Mouse (Mus musculus) layer of hippocampus, postnatal 14 days (tissue): ENCODE results near the gene Phf13. TPM values are rescaled to one million over a fixed set of nuclear protein-coding genes. Genes with fewer than 3 reads are reported as not detected.
"Not testable (repeated sequence)": the region's sequence is repeated elsewhere in the genome, so short reads cannot be mapped to it uniquely, and the experiment has no call there.

Experiments used
- DNase-seq, 2 experiments: peaks; one replicate each; pipeline ENCODE4 v3.0.0; 2021 to 2022; ENCODE audit warnings: low spot score in 2 of 2, mixed read lengths in 1 of 2
- long read RNA-seq, 2 experiments: library from polyadenylated mRNA; stranded (forward); transcript quantifications; one replicate each; pipeline ENCODE4 v2.0.0; 2021
- total RNA-seq, 2 experiments: library from RNA; stranded (reverse); gene quantifications; 2 replicates each; pipeline ENCODE4 v1.2.3; 2021

Gene Phf13
- 10 to 100 TPM; 11.8 to 13.3 TPM for total RNA-seq
- long read RNA-seq, experiment 1, partial matches to known transcripts = 2 of 5 reads
- long read RNA-seq, experiment 1, other reads (novel, unspliced or antisense) = 0 of 5 reads
- long read RNA-seq, experiment 2, partial matches to known transcripts = 1 of 5 reads
- long read RNA-seq, experiment 2, other reads (novel, unspliced or antisense) = 0 of 5 reads

DNA sequence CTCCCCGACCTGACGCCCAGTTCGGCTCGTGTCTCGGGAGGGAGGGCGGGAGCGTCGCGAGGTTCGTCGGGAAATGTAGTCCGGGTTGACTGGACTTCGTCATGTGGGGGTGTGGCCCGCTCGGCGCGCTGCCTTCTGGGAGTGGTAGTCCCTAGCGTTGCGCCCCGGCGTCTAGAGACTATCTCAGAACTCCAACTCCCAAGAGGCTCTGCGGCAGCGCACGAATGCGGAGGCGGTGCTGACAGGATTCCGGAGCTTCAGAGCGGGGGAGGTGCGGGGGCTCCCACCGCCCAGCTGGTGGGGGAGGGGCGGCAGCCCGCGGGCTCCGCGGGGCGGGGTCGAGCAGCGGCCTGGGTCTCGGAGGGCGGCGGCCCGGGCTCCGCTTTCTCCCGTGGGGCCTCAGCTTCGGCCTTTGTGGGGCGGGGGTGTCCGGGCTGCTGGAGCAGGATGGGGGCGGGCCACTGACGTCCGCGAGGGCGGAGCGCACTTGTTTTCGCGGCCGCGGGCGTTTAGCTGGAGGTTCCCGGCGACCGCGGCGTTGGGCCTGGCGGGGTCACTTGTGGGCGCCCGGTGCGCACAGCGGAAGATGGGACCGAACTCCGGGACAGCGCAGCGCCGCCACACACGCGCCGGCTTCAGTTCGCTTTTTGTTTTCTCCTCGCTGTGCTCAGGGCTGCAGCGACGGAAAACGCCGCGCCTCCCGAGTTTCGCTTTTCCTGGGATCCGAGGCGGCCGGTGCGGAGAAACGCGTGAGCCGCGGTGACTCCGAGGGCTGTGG lies at the start of gene Phf13:
TSS of gene Phf13 (minus strand) at position 86 of the 778 bp plus-strand sequence.
- DNase-seq = peak; percentile 98 to 99

DNA sequence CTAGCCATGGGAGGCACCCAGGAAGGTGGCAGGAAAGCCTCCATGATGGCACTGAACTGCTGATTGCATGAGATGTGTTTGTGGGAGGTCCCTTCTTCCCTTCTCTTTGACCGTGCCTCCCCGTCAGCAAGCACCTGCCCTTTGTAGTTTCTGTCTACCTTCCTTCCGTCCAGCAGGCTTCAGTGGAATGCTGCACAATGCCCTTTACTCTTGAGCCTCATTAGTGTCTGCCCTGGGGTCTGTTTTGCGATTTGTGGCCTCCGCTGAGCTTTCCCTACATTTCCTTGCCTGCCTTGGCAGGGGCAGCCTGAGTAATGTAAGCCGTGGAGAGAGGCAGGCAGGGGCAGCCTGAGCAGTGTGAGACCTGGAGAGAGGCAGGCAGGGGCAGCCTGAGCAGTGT lies 48.6 kb upstream of the Phf13 start:
- no peak for DNase-seq

DNA sequence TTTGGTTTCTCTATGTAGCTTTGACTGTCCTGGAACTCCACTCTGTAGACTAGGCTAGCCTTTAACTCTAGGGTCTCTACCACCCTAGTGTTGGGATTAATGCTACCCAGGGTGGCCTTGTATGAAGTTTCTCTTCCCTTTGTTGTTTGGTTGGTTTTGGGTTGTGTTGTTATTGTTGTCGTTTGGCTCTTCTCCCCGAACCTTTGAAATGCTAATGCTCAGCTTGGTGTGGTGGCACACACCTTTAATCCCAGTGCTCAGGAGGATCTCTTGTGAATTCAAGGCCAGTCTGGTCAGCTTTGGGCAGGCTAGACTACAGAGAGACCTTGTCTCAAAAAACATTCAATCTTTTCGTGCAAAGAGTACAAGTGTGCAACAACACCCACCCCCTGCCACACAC lies 47.1 kb upstream of the Phf13 start:
- DNase-seq = no peak

DNA sequence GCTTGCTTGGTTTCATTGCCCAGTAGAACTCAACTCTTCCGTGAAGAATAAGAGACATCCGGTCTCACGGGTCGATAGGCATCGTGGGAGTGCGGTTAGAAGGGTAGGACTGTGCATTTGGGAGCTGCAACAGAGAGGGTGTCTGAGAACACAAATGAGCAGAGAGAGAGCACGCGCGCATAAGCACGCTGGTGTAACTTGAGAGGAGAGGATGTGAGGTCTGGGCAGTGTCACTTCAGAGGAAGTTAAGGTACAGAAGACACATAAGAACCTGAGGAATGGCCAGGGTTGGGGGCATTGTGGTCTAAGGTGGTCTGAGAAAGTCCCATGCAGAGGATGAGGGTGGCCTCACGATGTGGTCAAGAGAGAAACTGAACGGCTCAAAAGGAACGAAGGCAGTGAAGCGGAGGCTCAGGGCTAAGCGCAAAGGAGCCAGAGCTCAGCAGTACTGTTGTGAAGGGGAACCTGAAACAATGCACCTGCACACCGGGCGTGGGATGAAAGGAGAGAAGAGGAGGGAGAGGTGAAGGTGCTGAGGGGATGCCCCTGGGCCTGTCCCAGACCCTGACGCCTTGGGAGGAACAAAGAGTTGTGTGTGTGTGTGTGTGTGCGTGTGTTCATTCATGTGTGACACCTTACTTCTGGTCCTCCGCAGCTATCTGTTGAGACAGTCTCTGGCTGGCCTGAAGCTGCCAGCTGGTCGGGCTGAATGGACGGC lies 46.0 kb upstream of the Phf13 start:
- no peak for DNase-seq

DNA sequence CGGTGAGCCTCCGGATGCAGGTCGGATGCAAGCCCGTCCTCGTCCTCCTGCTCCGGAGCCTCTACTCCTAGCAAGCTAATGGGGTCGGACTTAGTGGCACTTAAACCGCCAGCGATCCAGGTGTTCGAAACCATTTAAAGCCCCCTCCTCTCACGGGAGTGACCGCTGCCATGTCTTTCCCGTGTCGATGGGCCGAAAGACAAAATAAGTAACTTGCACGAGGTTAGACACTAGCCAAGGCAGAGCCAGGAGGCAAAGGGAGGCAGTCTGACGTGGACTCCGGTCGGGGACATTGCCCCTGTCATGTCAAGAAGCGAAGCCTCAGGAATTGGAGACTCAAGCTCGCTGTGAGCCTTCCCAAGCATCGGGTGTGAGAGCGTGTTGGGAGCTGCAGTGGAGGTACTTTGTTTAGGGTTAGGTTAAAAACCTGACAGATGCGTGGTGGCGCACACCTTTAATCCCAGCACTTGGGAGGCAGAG lies 43.8 kb upstream of the Phf13 start:
- no peak for DNase-seq

DNA sequence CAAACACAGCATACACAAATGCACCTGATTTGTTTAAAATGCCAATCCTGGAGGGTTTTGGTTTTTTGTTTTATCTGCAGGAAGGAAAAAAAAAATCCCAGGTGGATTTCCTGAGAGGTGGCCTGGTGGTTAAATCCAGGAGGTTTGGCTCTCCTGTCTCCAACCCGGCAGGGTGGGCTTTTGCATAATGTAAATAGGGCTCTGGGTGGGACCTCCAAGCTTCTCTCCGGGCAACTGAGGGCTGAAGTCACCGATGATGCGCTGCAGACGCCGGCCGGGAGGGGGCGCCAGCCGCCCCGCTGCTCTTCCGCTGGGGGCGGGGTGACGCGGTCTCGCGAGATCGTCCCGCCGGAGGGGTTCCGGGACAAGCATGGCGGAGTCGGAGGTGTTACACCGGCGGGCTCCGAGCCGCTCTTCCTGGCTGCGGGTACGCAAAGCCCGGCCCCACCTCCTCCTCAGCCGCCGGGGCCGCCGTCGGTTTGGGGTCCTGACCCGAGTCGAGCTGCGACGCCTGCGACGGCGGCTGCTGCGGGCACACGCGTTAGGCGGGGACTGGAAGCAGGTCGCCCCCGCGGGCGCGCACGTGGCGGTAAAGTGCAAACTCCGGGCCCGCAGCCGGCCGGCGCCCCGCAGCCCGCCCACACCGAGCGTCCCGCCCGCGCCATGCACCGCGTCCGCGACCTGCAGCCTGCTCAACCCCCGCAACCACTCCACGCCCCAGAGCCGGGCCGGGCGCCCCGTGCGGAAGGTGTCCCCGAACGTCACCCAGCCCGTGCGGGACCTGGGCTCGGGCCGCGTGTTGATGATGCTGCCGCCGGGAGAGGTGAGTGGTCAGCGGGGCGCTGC lies 43.1 kb upstream of the Phf13 start, which contains the start of gene Nol9:
TSS of gene Nol9 (plus strand) at position 337 of the 846 bp plus-strand sequence.
- peak; percentile 91 to 95 for DNase-seq

DNA sequence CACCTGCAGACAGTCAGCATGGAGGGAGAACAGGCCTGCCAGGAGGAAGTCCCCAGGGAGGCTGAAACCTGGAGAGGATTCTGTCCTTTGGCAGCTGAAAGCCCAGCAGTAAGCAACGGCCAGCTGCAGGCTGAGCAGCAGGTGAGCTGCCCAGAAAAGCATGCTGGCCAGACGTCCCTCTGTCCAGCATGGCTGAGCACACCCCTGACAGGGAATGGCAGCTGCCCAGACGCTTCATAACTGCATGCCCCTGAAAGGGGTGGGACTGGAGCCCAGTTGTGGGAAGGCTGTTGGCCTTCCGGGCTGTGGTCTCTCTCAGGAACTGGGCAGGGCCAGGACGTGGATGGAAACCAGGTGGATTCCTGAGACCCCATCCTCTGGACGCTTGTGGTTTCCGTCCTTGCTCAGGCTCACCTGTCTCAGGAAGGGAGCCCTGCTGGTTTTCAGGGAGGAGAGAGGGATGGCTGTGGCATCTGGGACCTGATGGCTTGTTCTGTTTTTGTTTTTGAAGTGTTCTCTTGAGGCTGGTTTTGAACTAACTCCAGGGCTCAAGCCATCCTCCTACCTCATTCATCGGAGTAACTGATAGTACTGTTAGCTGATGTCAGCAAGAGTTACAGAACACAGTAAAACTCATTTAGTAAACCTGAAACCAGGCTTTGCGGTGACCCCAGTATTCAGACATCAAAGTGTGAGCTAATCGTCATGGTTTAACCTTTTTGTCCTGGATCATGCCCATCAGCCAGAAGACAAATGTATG lies 42.3 kb upstream of the Phf13 start, which contains the start of gene Tas1r1:
TSS of gene Tas1r1 (minus strand) at position 344 of the 760 bp plus-strand sequence.
- no peak for DNase-seq

DNA sequence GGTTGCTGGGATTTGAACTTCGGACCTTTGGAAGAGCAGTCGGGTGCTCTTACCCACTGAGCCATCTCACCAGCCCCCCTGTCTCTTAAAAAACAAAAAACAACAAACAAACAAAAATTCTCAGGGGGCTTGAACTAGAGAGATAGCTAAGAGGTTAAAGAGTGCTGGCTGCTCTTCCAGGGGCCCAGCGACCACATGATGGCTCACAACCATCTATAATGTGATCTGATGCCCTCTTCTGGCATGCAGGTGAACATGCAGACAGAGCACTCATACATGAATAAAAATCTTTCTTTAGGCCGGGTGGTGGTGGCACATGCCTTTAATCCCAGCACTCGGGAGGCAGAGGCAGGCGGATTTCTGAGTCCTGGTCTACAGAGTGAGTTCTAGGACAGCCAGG lies 40.4 kb upstream of the Phf13 start:
- not testable (repeated sequence) for DNase-seq

DNA sequence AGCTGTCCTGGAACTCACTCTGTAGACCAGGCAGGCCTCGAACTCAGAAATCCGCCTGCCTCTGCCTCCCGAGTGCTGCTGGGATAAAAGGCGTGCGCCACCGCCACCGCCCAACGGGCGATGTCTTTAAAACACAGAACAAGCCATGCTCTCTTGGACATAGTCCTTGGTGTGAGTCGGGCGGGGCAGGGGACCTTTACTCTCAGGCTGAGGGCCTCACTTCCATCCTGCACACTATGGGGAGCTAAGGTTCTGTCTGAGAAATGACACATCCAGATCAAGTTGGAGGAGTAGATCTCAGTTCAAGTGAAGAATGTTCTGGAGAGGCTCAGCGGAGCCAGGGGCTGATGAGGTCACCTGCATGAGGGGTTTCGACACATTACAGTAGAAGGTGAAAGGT lies 36.9 kb upstream of the Phf13 start:
- DNase-seq = no peak

DNA sequence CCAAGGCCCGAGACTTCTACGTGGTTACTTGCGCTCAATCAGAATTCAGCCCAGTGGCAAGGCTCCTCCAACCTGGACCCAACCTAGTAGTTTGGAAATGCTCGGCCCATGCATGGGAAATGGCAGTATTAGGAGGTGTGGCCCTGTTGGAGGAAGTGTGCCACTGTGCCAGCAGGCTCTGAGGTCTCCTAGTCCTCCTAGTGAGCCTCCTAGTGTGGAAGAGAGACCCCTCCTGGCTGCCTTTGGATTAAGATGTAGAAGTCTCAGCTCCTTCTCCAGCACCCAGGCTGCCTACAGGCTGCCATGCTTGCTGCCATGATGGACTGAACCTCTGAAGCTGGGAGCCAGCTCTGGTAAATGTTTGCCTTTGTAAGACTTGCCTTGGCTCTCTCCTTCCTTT lies 33.9 kb upstream of the Phf13 start:
- no peak for DNase-seq

DNA sequence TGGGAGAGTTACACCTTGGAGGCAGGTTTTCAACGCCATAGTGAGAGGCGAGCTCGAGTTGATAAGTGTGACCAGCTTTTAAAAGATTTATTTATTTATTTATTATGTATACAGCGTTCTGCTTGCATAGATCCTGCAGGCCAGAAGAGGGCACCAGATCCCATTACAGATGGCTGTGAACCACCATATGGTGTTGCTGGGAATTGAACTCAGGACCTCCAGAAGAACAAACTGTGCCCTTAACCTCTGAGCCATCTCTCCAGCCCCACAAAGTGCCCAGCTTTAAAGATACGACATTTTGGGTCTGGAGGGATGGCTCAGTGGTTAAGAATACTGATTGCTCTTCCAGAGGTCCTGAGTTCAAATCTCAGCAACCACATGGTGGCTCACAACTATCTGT lies 33.0 kb upstream of the Phf13 start:
- DNase-seq = no peak

DNA sequence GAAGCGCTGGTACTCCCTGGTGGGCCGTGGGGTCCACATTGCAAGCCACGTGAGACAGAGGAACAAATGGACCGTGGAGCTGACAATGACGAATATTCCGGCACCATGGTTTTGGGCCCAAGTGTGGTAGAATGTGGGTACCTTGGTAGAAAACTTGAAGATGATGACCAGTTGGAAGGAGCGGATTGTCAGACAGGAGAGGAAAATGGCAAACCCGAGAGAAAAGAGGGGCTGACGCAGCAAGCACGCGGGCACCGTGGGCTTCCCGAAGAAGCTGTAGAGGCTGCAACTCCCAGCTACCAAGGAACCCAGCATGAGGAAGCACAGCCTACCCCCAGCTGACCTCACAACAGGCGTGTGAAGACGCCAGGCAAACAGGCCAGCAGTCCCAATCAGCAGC lies 32.4 kb upstream of the Phf13 start:
- DNase-seq = no peak

DNA sequence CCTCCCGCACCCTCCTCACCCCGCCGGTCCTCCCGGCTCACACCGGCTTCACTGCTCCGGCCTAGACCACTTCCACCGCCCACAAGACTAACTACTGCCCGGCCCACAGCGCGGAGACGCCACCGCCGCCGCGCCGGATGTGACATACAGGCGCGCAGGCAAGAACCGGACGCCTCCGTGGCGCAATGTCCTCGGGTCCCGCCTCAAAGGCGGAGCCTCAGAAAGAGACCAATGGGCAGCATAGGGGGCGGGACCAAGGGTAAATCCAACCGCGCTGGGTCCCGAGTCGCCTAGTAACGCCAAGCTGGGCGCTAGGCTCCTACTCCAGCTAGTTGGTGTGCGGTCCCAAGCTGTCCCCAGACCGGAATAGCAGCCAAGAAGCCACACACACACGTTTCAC lies 31.5 kb upstream of the Phf13 start, which contains the start of gene Zbtb48:
TSS of gene Zbtb48 (minus strand) at position 148 of the 400 bp plus-strand sequence.
- DNase-seq = peak; percentile 94 to 97

DNA sequence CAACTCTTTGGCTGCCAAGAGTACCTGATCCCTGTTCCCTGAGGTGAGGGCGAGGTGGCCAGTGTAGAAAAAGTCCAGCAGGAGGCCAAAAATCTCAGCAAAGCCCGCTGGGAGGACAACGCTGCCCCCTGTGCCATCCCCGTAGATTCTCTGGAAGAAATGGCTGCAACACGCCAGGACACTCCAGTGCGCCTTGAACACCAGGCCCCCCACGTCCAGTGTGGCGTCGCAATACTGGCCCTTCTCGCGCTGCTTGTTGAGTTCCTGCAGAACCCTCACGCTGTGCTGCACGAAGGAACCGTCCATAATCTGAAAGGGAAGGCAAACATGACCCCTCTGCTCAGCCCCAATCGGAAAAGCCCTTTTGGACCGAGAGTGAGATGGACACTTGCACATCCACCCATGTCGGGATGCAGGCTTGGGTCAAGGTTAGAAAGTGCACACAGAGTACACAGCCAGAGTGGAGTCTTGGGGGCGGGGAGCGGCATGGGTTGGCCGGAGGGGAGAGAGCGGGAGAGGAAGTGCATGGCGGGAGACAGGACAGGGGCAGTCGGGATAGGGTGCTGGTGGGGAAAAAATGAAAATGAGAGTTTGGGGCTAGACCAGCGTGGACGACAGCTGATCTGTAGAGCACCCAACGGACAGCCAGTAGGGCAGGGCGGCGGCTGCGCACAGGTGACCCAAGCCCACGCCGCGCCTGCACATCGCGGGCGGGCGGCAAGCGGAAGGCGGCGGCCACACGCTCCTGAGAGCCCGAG lies 30.9 kb upstream of the Phf13 start:
- no peak for DNase-seq

DNA sequence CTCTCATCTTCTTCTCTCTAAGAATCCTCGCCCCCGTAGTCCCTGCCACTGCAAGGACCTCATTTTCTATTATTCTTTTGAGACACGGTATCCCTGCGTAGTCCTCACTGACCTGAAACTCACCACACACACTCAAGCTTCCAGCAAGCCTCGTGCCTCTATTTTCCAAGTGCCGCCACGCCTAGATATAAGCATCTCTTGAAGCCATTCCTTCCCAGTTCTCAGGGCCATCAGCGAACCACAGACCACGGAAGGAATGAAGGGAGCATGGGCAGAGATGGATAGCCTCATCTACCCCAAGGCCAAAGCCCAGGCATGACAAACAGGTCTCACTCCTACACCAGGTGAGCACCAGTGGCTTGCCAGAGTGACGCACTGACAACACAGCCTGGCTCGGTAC lies 28.5 kb upstream of the Phf13 start:
- DNase-seq = no peak

DNA sequence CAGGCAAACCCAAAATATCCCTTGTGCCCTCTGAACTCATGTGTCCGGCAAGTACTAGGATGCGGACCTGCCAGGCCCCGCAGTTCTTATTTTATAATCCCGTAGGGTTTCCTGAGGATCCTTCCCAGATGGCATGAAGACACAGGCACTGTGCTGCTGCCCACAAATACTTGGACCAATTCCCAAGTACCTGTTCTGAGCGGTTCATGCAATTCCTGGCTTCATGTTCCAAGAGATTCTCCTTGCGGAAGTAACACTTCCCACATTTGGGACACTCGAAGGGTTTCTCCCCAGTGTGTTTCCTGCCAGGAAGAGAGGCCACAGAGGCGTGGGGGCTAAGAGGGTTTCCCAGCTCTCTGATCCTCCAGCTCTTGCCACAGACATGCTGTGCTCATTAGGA lies 26.4 kb upstream of the Phf13 start:
- DNase-seq = no peak

DNA sequence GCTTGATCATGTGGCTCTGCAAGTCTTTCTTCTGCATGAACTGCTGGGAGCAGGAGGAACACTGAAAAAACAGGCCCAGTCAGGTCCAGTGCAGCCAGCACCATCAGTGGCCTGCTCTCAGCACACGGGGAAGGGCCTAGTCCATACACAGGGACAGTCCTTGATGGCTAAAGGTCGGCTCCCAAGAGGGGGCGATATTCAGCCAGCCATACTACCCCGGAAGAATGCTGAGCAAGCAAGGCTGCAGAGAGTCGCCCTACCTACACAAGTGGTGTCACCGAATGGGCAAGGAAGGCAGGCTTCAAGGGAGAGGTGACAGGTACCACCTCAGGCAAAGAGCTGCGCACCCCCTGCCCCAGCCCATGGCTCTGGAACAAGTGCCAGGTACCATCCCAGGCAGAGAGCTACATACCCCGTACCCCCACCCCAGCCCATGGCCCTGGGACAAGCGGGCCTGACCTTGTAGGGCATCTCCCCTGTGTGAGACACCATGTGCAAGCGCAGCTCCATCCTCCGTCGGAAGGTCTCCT lies 25.6 kb upstream of the Phf13 start:
- DNase-seq = no peak

DNA sequence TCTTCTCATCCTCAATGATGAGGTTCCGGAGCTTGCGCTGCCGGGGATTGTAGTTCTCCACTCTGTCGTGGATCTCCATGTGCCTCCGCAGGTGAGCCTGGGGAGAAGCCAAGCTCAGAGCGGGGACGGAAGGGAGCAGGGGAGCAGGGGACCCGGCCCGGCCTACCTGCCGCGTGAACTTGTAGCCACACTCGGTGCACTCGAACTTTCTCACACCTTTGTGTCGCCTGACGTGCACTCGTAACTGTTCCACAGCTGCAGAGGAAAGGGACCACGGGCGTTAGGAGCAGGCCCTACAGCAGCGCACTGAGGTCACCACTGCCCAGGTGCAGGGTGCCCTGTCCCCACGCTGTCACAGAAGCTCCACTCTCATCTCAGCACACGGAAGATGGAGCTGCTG lies 24.0 kb upstream of the Phf13 start:
- DNase-seq = no peak

DNA sequence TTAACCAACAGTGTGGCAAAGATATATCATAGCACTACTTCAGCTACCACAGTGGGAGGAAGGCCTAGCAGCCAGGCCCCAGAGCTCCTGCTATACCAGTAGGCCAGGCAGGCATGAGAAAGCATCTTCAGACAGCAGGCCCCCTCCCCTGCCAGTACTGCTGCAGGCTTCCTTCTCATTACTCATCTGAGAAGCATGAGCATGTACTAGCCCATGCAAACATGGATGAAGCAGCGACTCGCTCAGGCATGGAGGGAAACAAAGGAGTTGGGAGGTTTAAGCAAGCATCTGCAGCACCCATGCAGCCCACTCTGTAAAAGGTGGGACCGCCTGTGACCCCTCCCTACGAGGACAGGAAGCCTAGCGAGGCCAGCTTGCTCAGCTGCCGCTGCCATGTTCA lies 23.0 kb upstream of the Phf13 start:
- DNase-seq = no peak
